Mouse (Mus musculus): ENCODE measurements around the gene Ankrd54.

GRCm38 (mm10) chr15:79048186-79048585 lies 14.5 kb downstream of the Ankrd54 start:
- TF ChIP-seq EP300 (IDR thresholded peaks at IDR 0.05; ENCODE audit: low read length), result no peak
- TF ChIP-seq POLR2A (IDR thresholded peaks at IDR 0.05; ENCODE audit: low read depth, low read length), result no peak
- no peak for TF ChIP-seq GABPA (IDR thresholded peaks at IDR 0.05; ENCODE audit: insufficient replicate concordance, low read depth, low read length)
- TF ChIP-seq CTCF (conservative IDR thresholded peaks at IDR 0.05 in 1 of 2, IDR thresholded peaks at IDR 0.05 in 1 of 2; ENCODE audit: low read depth in 2 of 2, low read length in 2 of 2), result no peak
- no peak for TF ChIP-seq ZNF384 (IDR thresholded peaks at IDR 0.05; ENCODE audit: low read depth, low read length)
- no peak for TF ChIP-seq USF1 (IDR thresholded peaks at IDR 0.05; ENCODE audit: low read depth, low read length)
- TF ChIP-seq ZMIZ1 (IDR thresholded peaks at IDR 0.05; ENCODE audit: low read depth, low read length), result no peak
